Comparison of ENCODE assay signal across 14 mouse cellular contexts in genomic region chr16:29947670-29948069, GRCm38 (mm10).
DNase-seq lines count a peak whose midpoint lies in the region; ATAC-seq lines count a peak whose summit lies in the region.
"Had no signal": no experiment of that assay in that cellular context is flagged by ENCODE, and none has a peak within 500 bp of the region (broad histone marks: within the 10 kb centered on the region; RNA-seq: fewer than 3 reads in every experiment).

No protein-coding gene starts in this region.

- ATAC-seq in cerebellum, adult (ENCODE audit: insufficient number of reproducible peaks, low FRiP score, low TSS enrichment) = no peak
- ATAC-seq in kidney, embryonic 14.5 days (ENCODE audit: low FRiP score, low TSS enrichment) = no peak
- no peak for ATAC-seq in erythroid progenitor cell, adult 5-6 weeks (replicated peaks; ENCODE audit: low FRiP score, poor library complexity, severe bottlenecking)

- WGBS in kidney, embryonic 14.5 days = 75% methylated on average over 5 of the region's 5 CpGs

- H3K36me3 ChIP-seq in kidney, embryonic 14.5 days (ENCODE audit: control insufficient read depth, insufficient read depth, low read length) = no peaks in the 10 kb centered on the region
- H3K36me3 ChIP-seq: embryonic facial prominence, embryonic 15.5 days; midbrain, embryonic 12.5 days; neural tube, embryonic 13.5 days had no signal

- H3K9me3 ChIP-seq in kidney, embryonic 14.5 days (ENCODE audit: control insufficient read depth, low read length) = no peaks in the 10 kb centered on the region
- H3K9me3 ChIP-seq: embryonic facial prominence, embryonic 15.5 days; midbrain, embryonic 12.5 days; neural tube, embryonic 13.5 days had no signal

- no peak overlapping the region for H3K4me2 ChIP-seq in kidney, embryonic 14.5 days (replicated peaks; ENCODE audit: low read depth, low read length)
- H3K4me2 ChIP-seq: embryonic facial prominence, embryonic 15.5 days; midbrain, embryonic 12.5 days; neural tube, embryonic 13.5 days had no signal

- H3K27ac ChIP-seq in kidney, embryonic 14.5 days (ENCODE audit: low read depth, low read length) = peak overlapping the region; percentile 37; the same call in 1 of the 2 replicates
- H3K27ac ChIP-seq: liver, embryonic 14.5 days; midbrain, embryonic 12.5 days; neural tube, embryonic 13.5 days had no signal

- H3K9ac ChIP-seq in kidney, embryonic 14.5 days (ENCODE audit: low read depth, low read length) = no peak overlapping the region
- H3K9ac ChIP-seq: embryonic facial prominence, embryonic 15.5 days; liver, embryonic 14.5 days; midbrain, embryonic 12.5 days; neural tube, embryonic 13.5 days had no signal

- no peak overlapping the region for H3K4me3 ChIP-seq in kidney, embryonic 14.5 days (ENCODE audit: low read length)
- H3K4me3 ChIP-seq: embryonic facial prominence, embryonic 15.5 days; midbrain, embryonic 12.5 days; neural tube, embryonic 13.5 days had no signal

- H3K4me1 ChIP-seq in kidney, embryonic 14.5 days (ENCODE audit: control insufficient read depth, insufficient read depth, low read length) = peaks cover 28% of the 10 kb centered on the region; the same call in 1 of the 2 replicates

- no peaks in the 10 kb centered on the region; the same call in 1 of the 2 replicates for H3K27me3 ChIP-seq in kidney, embryonic 14.5 days (ENCODE audit: control insufficient read depth, insufficient read depth, low read length)
- H3K27me3 ChIP-seq: embryonic facial prominence, embryonic 15.5 days had no signal

- DNase-seq in cerebellum, adult 11-12 months = peak; percentile 12
- no peak for DNase-seq in kidney, postnatal 36 days
- peak; percentile 89 for DNase-seq in Muller cell, postnatal 12 days (ENCODE audit: inconsistent ontology term)
- DNase-seq in lung, postnatal 10 days = peak; percentile 39
- DNase-seq in layer of hippocampus, postnatal 14 days (ENCODE audit: low spot score in 2 of 2) = no peak
- DNase-seq: kidney, postnatal 25 days; right cerebral cortex, postnatal 25 days had no signal

Comparison
In these comparisons a context has a peak if more than half of its experiments do, and no peak if none do; other contexts are left out.
1. DNase-seq: peak in cerebellum, adult 11-12 months (single experiment), Muller cell, postnatal 12 days (single experiment) and lung, postnatal 10 days (single experiment); none in kidney, postnatal 36 days (0 of 2) and layer of hippocampus, postnatal 14 days (0 of 2).